Mouse (Mus musculus): ENCODE measurements around the gene Grm7.

DNA sequence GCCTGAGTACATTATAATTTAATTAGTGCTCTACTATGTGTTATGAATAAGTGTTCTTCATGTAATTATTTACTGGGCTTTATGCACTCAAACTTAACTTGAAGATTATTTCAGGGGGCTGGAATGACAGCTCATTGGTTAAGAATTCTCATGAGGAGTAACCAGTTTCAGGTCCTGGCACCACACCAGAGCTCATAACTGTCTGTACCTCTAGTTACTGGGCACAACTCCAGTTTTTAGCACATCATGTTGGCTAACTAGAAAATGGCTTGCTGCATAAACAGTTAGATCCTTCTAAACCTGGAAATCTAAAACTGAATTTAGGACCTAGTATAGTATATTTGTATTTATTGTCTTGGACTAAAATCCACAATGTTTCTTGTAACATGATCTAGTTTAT, 633.1 kb downstream of the Grm7 start:
- no peak for TF ChIP-seq POLR2A (IDR thresholded peaks at IDR 0.05; ENCODE audit: low read depth, low read length)
- no peak for TF ChIP-seq CTCF (conservative IDR thresholded peaks at IDR 0.05; ENCODE audit: insufficient read depth, insufficient read length, low read depth, low read length)
